Mouse (Mus musculus): Measurements from ENCODE around the gene Galnt10. TPM values are rescaled to one million over a fixed set of nuclear protein-coding genes. Genes with fewer than 3 reads are reported as not detected.

The Galnt10 gene
- polyA plus RNA-seq, 1 experiment from 2014 or later, result 18.4 TPM

- Histone ChIP-seq H3K4me2 (ENCODE audit: low read length) (no peak overlapping the region), H3K36me3 (ENCODE audit: insufficient read depth, low read length) (no peaks in the 10 kb centered on the region), H3K9ac (ENCODE audit: low read depth, low read length) (no peak overlapping the region), H3K27me3 (ENCODE audit: insufficient read depth, low read length) (no peaks in the 10 kb centered on the region), H3K27ac (no peak overlapping the region), H3K9me3 (replicated peaks; ENCODE audit: low read length) (no peaks in the 10 kb centered on the region), H3K4me3 (replicated peaks; ENCODE audit: low read depth, low read length) (no peak overlapping the region), H3K4me1 (replicated peaks; ENCODE audit: insufficient read depth, low read length) (no peaks in the 10 kb centered on the region; the same call in 1 of the 2 replicates)
- 88% methylated on average over 10 of the region's 10 CpGs for WGBS
- no peak for TF ChIP-seq CTCF (IDR thresholded peaks at IDR 0.05; ENCODE audit: low read depth)
- DNase-seq (ENCODE audit: low spot score) (no peak), ATAC-seq (replicated peaks; ENCODE audit: low FRiP score, low read depth) (no peak)
Measured at GRCm38 (mm10) chr11:57799456-57799855, 154.2 kb downstream of the Galnt10 start.

DNA sequence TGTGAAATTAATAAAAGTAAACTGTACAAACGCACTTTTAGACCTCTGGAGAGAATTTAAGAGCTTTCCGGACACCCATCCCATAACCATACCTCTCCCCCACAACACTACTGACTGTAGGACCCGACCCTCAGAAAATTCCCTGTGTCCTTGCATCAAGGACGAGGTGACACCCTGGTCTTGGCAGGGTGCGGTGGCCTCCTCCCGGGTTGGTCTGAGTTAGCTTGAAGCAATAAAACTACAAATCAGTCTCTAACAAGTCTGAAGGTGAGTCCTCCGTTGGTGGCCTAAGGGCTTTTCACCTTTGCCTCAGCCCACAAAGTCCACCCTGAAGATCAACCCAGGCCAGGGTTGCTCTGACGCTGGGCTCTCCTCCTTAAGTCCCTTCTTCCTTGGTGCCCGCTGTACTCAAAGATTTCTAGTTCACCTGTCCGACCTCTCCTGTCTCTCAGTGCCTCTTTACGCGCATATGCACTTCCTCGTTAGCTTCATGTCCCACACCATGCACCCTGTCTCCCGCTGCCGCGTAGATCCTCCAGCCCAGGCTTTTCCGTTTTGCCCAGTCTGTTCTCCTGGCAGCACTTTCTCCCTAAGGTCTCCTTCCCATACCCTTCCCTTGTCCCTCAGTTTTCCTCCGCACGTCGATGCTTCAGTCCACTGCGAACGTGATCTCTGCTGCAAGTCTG is 155.2 kb downstream of the Galnt10 start:
- Histone ChIP-seq H3K4me3 (replicated peaks; ENCODE audit: low read depth, low read length) (peak overlapping the region; percentile 95), H3K27me3 (ENCODE audit: insufficient read depth, low read length) (no peaks in the 10 kb centered on the region), H3K9ac (ENCODE audit: low read depth, low read length) (peak overlapping the region; percentile 92), H3K36me3 (ENCODE audit: insufficient read depth, low read length) (no peaks in the 10 kb centered on the region), H3K27ac (peak overlapping the region; percentile 80), H3K9me3 (replicated peaks; ENCODE audit: low read length) (no peaks in the 10 kb centered on the region), H3K4me1 (replicated peaks; ENCODE audit: insufficient read depth, low read length) (no peaks in the 10 kb centered on the region; the same call in 1 of the 2 replicates), H3K4me2 (ENCODE audit: low read length) (peak overlapping the region; percentile 98)
- ATAC-seq (replicated peaks; ENCODE audit: low FRiP score, low read depth), result no peak
- DNase-seq (ENCODE audit: low spot score), result peak; percentile 31
- 11% methylated on average over 22 of the region's 22 CpGs for WGBS
- no peak for TF ChIP-seq CTCF (IDR thresholded peaks at IDR 0.05; ENCODE audit: low read depth)

- H3K36me3 ChIP-seq (ENCODE audit: insufficient read depth, low read length), result no peaks in the 10 kb centered on the region
- ATAC-seq (replicated peaks; ENCODE audit: low FRiP score, low read depth), result peak; percentile 96
Measured at GRCm38 (mm10) chr11:57800971-57801765, 155.9 kb downstream of the Galnt10 start, which contains the start of gene Sap30l. Gene Sap30l, plus strand, starts transcription at chr11:57801637.

GRCm38 (mm10) chr11:57801766-57802510 is 156.7 kb downstream of the Galnt10 start:
- peak overlapping the region; percentile 57; the same call in 1 of the 2 replicates for H3K27ac ChIP-seq
- no peaks in the 10 kb centered on the region for H3K27me3 ChIP-seq (ENCODE audit: insufficient read depth, low read length)
- ATAC-seq (replicated peaks; ENCODE audit: low FRiP score, low read depth) (peak; percentile 49), DNase-seq (ENCODE audit: low spot score) (peak; percentile 47)
- no peak for TF ChIP-seq CTCF (IDR thresholded peaks at IDR 0.05; ENCODE audit: low read depth)
- no peaks in the 10 kb centered on the region; the same call in 1 of the 2 replicates for H3K4me1 ChIP-seq (replicated peaks; ENCODE audit: insufficient read depth, low read length)
- no peaks in the 10 kb centered on the region for H3K9me3 ChIP-seq (replicated peaks; ENCODE audit: low read length)
- H3K4me2 ChIP-seq (ENCODE audit: low read length), result peak overlapping the region; percentile 98
- H3K36me3 ChIP-seq (ENCODE audit: insufficient read depth, low read length), result no peaks in the 10 kb centered on the region
- WGBS, result under 1% methylated on average over 67 of the region's 85 CpGs
- H3K9ac ChIP-seq (ENCODE audit: low read depth, low read length), result peak overlapping the region; percentile 92
- peak overlapping the region; percentile 95 for H3K4me3 ChIP-seq (replicated peaks; ENCODE audit: low read depth, low read length)

More at GRCm38 (mm10) chr11:57800971-57801765, 155.9 kb downstream of the Galnt10 start, which contains the start of gene Sap30l:
- TF ChIP-seq CTCF (IDR thresholded peaks at IDR 0.05; ENCODE audit: low read depth), result no peak
- H3K4me2 ChIP-seq (ENCODE audit: low read length), result peak within 1 kb of the TSS; percentile 98
- under 1% methylated on average over 62 of the region's 66 CpGs for WGBS
- H3K27ac ChIP-seq, result peak within 1 kb of the TSS; percentile 80
- peak within 1 kb of the TSS; percentile 92 for H3K9ac ChIP-seq (ENCODE audit: low read depth, low read length)
- DNase-seq (ENCODE audit: low spot score), result peak; percentile 98
- H3K4me3 ChIP-seq (replicated peaks; ENCODE audit: low read depth, low read length), result peak within 1 kb of the TSS; percentile 95
- H3K4me1 ChIP-seq (replicated peaks; ENCODE audit: insufficient read depth, low read length), result no peaks in the 10 kb centered on the region; the same call in 1 of the 2 replicates
- H3K27me3 ChIP-seq (ENCODE audit: insufficient read depth, low read length), result no peaks in the 10 kb centered on the region
- no peaks in the 10 kb centered on the region for H3K9me3 ChIP-seq (replicated peaks; ENCODE audit: low read length)

GRCm38 (mm10) chr11:57802511-57802870 is 157.2 kb downstream of the Galnt10 start:
- Histone ChIP-seq H3K4me1 (replicated peaks; ENCODE audit: insufficient read depth, low read length) (no peaks in the 10 kb centered on the region; the same call in 1 of the 2 replicates), H3K27me3 (ENCODE audit: insufficient read depth, low read length) (no peaks in the 10 kb centered on the region), H3K4me2 (ENCODE audit: low read length) (peak overlapping the region; percentile 98), H3K36me3 (ENCODE audit: insufficient read depth, low read length) (no peaks in the 10 kb centered on the region), H3K9me3 (replicated peaks; ENCODE audit: low read length) (no peaks in the 10 kb centered on the region), H3K27ac (no peak overlapping the region), H3K4me3 (replicated peaks; ENCODE audit: low read depth, low read length) (peak overlapping the region; percentile 95), H3K9ac (ENCODE audit: low read depth, low read length) (peak overlapping the region; percentile 92)
- 2% methylated on average over 18 of the region's 18 CpGs for WGBS
- TF ChIP-seq CTCF (IDR thresholded peaks at IDR 0.05; ENCODE audit: low read depth), result no peak
- DNase-seq (ENCODE audit: low spot score), result no peak
- ATAC-seq (replicated peaks; ENCODE audit: low FRiP score, low read depth), result no peak

DNA sequence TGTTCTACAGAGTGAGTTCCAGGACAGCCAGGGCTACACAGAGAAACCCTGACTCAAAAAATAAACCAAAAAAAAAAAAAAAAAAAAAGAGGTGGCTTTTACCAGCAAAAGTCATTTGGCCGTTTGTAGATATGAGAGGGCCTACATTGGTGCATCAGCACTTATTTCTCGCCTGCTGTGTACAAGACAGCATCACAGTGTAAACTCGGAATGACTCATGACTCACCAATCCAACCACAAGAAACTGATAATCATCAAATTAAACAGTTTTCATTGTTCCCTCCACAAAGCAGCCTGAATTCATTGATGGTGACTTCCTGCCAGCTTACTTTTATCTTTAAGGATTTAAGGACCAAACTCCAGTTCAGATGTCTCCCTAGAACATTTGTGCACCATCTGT is 159.8 kb downstream of the Galnt10 start:
- no peaks in the 10 kb centered on the region for H3K9me3 ChIP-seq (replicated peaks; ENCODE audit: low read length)
- no peak overlapping the region for H3K4me2 ChIP-seq (ENCODE audit: low read length)
- H3K27ac ChIP-seq, result no peak overlapping the region
- H3K4me3 ChIP-seq (replicated peaks; ENCODE audit: low read depth, low read length), result no peak overlapping the region
- WGBS, result 77% methylated on average over 3 of the region's 3 CpGs
- DNase-seq (ENCODE audit: low spot score) (no peak), ATAC-seq (replicated peaks; ENCODE audit: low FRiP score, low read depth) (no peak)
- no peak for TF ChIP-seq CTCF (IDR thresholded peaks at IDR 0.05; ENCODE audit: low read depth)
- H3K27me3 ChIP-seq (ENCODE audit: insufficient read depth, low read length), result no peaks in the 10 kb centered on the region
- H3K36me3 ChIP-seq (ENCODE audit: insufficient read depth, low read length), result peaks cover 11% of the 10 kb centered on the region; the same call in 1 of the 2 replicates
- no peak overlapping the region for H3K9ac ChIP-seq (ENCODE audit: low read depth, low read length)
- no peaks in the 10 kb centered on the region; the same call in 1 of the 2 replicates for H3K4me1 ChIP-seq (replicated peaks; ENCODE audit: insufficient read depth, low read length)
